Mouse (Mus musculus) neural tube, embryonic 15.5 days (tissue): ENCODE measurements around the gene Cage1. TPM values are rescaled to one million over a fixed set of nuclear protein-coding genes. Genes with fewer than 3 reads are reported as not detected.

ENCODE experiments used
- ATAC-seq: fragments of 200-750 bp; cut with Nextera tagmentation; 2 replicates; pipeline ENCODE4 v1.8.0; 2017; ENCODE audit warnings: mild to moderate bottlenecking, moderate TSS enrichment, moderate library complexity; ENCODE audit not compliant: low FRiP score
- H3K27ac ChIP-seq: fragments of 300-500 bp; sonication (generic); replicated peaks from 2 replicates; pipeline ENCODE4 v1.5.1; 2015; ENCODE audit warnings: mild to moderate bottlenecking, inconsistent platforms
- H3K27me3 ChIP-seq: fragments of 300-500 bp; sonication (generic); replicated peaks from 2 replicates; pipeline ENCODE4 v1.6.1; 2015; ENCODE audit warnings: inconsistent platforms
- H3K36me3 ChIP-seq: fragments of 300-500 bp; sonication (generic); 2 replicates; pipeline ENCODE4 v1.6.1; 2015; ENCODE audit warnings: inconsistent platforms
- H3K4me1 ChIP-seq: fragments of 300-500 bp; sonication (generic); 2 replicates; pipeline ENCODE4 v1.6.1; 2015; ENCODE audit warnings: inconsistent platforms
- H3K4me2 ChIP-seq: fragments of 300-500 bp; sonication (generic); 2 replicates; pipeline ENCODE4 v1.6.1; 2015; ENCODE audit warnings: inconsistent platforms, mild to moderate bottlenecking, moderate library complexity
- H3K4me3 ChIP-seq: fragments of 300-500 bp; sonication (generic); replicated peaks from 2 replicates; pipeline ENCODE4 v1.5.1; 2015; ENCODE audit warnings: mild to moderate bottlenecking, inconsistent platforms
- H3K9ac ChIP-seq: fragments of 300-500 bp; sonication (generic); replicated peaks from 2 replicates; pipeline ENCODE4 v1.6.1; 2015; ENCODE audit warnings: mild to moderate bottlenecking, inconsistent platforms
- H3K9me3 ChIP-seq: fragments of 300-500 bp; sonication (generic); replicated peaks from 2 replicates; pipeline ENCODE4 v1.6.1; 2016; ENCODE audit warnings: inconsistent platforms
- WGBS: fragments of 180-500 bp; shearing (Covaris S2); methylation state at CpG from one replicate; pipeline ENCODE4 v1.1.7; 2015; ENCODE audit warnings: mixed read lengths; 5-methylcytosine and 5-hydroxymethylcytosine counted together
- microRNA-seq: library from miRNA; unstranded; fragments of <30 nt; microRNA quantifications from one replicate; pipeline ENCODE4, GENCODE M21; 2017
- polyA plus RNA-seq: library from polyadenylated mRNA; unstranded; fragments of >200 nt; fragmentation: Nextera tagmentation; extraction: Ambion mirVana; gene quantifications from 2 replicates; pipeline ENCODE4 v1.2.1, GENCODE M21; 2015

Gene Cage1
- polyA plus RNA-seq, 1 experiment from 2014 or later = 2.6 TPM

DNA sequence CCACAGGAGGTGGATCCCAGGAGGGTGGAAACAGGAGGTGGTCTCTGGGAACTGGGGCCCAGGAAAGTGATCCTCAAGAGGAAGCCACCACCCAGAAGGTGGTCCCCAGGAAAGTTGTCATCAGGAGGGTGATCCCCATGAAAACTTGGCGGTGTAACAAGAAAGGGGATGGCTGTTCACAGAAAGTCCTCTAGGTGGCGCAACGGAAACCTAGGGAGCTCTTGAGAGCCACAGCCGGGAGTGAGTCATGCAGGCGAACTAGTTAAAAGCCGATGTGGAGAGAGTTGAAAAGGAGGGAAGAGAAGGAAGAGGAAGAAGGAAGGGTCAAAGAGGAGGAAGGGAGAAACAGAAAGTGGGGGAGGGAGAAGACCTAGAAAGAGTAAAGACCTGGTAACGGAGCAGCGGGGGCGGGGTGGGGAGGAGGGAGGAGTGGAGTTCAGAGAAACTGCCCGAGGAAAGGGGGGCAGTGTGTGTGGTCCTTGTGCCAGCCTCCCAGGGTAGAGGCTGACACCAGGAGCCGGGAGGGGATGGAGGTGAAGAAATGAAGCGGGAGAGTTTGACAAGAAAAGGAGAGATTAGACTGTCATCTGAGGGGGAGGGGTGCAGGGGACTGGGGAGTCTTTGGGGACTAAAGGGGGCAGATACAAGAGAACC, 73.4 kb downstream of the Cage1 start:
- Histone ChIP-seq H3K27me3 (0 out of 2 replicates have a peak, but pooled peaks cover 4% of the 10 kb centered on the region), H3K36me3 (no peaks in the 10 kb centered on the region), H3K4me3 (peak overlapping the region; percentile 28; the same call in 1 of the 2 replicates), H3K9me3 (no peaks in the 10 kb centered on the region), H3K4me2 (peak overlapping the region; percentile 54), H3K27ac (no peak overlapping the region), H3K9ac (no peak overlapping the region), H3K4me1 (peaks cover 19% of the 10 kb centered on the region)
- no peak for ATAC-seq
- under 1% methylated on average over 12 of the region's 12 CpGs for WGBS

- H3K9me3 ChIP-seq = no peaks in the 10 kb centered on the region
- H3K27me3 ChIP-seq = 0 out of 2 replicates have a peak, but pooled peaks cover 4% of the 10 kb centered on the region
- no peak overlapping the region for H3K27ac ChIP-seq
- ATAC-seq = no peak
- WGBS = 92% methylated on average over 9 of the region's 9 CpGs
- H3K36me3 ChIP-seq = no peaks in the 10 kb centered on the region
- no peak overlapping the region for H3K4me2 ChIP-seq
- H3K9ac ChIP-seq = no peak overlapping the region
- H3K4me1 ChIP-seq = peaks cover 19% of the 10 kb centered on the region
- no peak overlapping the region for H3K4me3 ChIP-seq
Observed at GRCm38 (mm10) chr13:37962541-37962940, 74.3 kb downstream of the Cage1 start.

DNA sequence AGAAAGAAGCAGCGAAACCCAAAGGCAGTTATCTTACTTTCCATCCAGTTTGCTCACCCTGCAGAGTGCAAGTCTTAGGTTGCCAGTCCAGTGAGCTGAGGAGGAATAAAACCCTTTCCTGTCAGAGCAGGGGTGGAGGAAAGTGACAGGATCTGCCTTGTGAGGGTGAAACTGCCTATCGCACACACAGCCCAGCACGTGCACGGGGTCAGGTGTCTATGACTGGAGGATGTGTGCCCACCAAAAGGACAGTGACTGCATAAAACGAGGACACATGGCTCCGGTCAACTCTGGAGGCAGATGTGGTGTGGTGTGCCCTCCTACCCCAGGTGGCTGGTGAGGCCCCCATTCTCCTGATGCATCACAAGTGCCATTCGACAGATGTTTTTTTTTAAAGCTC, 76.9 kb downstream of the Cage1 start:
- H3K4me2 ChIP-seq = no peak overlapping the region
- peaks cover 11% of the 10 kb centered on the region; the same call in 1 of the 2 replicates for H3K4me1 ChIP-seq
- H3K9me3 ChIP-seq = no peaks in the 10 kb centered on the region
- ATAC-seq = no peak
- WGBS = 91% methylated on average over 7 of the region's 7 CpGs
- no peak overlapping the region for H3K27ac ChIP-seq
- H3K27me3 ChIP-seq = 0 out of 2 replicates have a peak, but pooled peaks cover 4% of the 10 kb centered on the region
- no peak overlapping the region for H3K9ac ChIP-seq
- H3K36me3 ChIP-seq = no peaks in the 10 kb centered on the region
- H3K4me3 ChIP-seq = no peak overlapping the region

- Histone ChIP-seq H3K9ac (no peak overlapping the region), H3K27ac (no peak overlapping the region), H3K4me2 (no peak overlapping the region), H3K4me3 (no peak overlapping the region), H3K4me1 (peaks cover 11% of the 10 kb centered on the region; the same call in 1 of the 2 replicates), H3K9me3 (no peaks in the 10 kb centered on the region), H3K36me3 (no peaks in the 10 kb centered on the region), H3K27me3 (0 out of 2 replicates have a peak, but pooled peaks cover 4% of the 10 kb centered on the region)
- ATAC-seq = no peak
- 85% methylated on average over 15 of the region's 15 CpGs for WGBS
Observed at GRCm38 (mm10) chr13:37959239-37959907, 77.5 kb downstream of the Cage1 start.

- 90% methylated on average over 18 of the region's 18 CpGs for WGBS
- ATAC-seq = no peak
- Histone ChIP-seq H3K4me1 (peaks cover 4% of the 10 kb centered on the region; the same call in 1 of the 2 replicates), H3K27me3 (no peaks in the 10 kb centered on the region), H3K4me3 (no peak overlapping the region), H3K9ac (no peak overlapping the region), H3K4me2 (no peak overlapping the region), H3K36me3 (no peaks in the 10 kb centered on the region), H3K27ac (no peak overlapping the region), H3K9me3 (no peaks in the 10 kb centered on the region)
Observed at GRCm38 (mm10) chr13:37958498-37959238, 78.2 kb downstream of the Cage1 start.

Small RNA genes within 50 kb of the gene (microRNA-seq; reads per million reads assigned to microRNA genes)
- not detected for gene Gm27387

Other genes starting within 250 kb of the Cage1 start
- gene Ssr1, start 42.9 kb downstream of the Cage1 start, polyA plus RNA-seq = 64.5 and 67.1 TPM in 2 replicates
- 51.7 and 54.4 TPM in 2 replicates for gene Riok1, start 74 bp downstream of the Cage1 start, polyA plus RNA-seq
- gene Dsp, start 114.2 kb upstream of the Cage1 start, polyA plus RNA-seq = 0.23 and 5.3 TPM in 2 replicates
- 26.6 and 31.0 TPM in 2 replicates for gene Snrnp48, start 167.9 kb upstream of the Cage1 start, polyA plus RNA-seq